Mouse (Mus musculus) intestine, embryonic 14.5 days (tissue): Measurements from ENCODE around the gene Tgds. TPM values are rescaled to one million over a fixed set of nuclear protein-coding genes. Genes with fewer than 3 reads are reported as not detected.

Experiments used
- ATAC-seq: fragments of 200-750 bp; cut with Nextera tagmentation; replicated peaks from 2 replicates; pipeline ENCODE4 v1.8.0; 2017; ENCODE audit warnings: low read depth, moderate number of reproducible peaks, moderate TSS enrichment, moderate library complexity; ENCODE audit not compliant: low FRiP score, low TSS enrichment
- DNase-seq: peaks from one replicate; pipeline ENCODE4 v3.0.0-alpha.2; 2018; ENCODE audit warnings: low spot score
- H3K27ac ChIP-seq: fragments of 300-500 bp; sonication (generic); 2 replicates; pipeline ENCODE4 v1.5.1; 2014; ENCODE audit warnings: low read depth, mild to moderate bottlenecking, control low read depth
- H3K27me3 ChIP-seq: fragments of 300-500 bp; sonication (generic); replicated peaks from 2 replicates; pipeline ENCODE4 v1.6.1; 2014; ENCODE audit warnings: low read length, control low read depth; ENCODE audit not compliant: control insufficient read depth, insufficient read depth
- H3K36me3 ChIP-seq: fragments of 300-500 bp; sonication (generic); 2 replicates; pipeline ENCODE4 v1.6.1; 2014; ENCODE audit warnings: low read length, control low read depth; ENCODE audit not compliant: control insufficient read depth, insufficient read depth
- H3K4me1 ChIP-seq: fragments of 300-500 bp; sonication (generic); replicated peaks from 2 replicates; pipeline ENCODE4 v1.6.1; 2014; ENCODE audit warnings: low read length, control low read depth, mixed read lengths; ENCODE audit not compliant: control insufficient read depth, insufficient read depth
- H3K4me2 ChIP-seq: fragments of 300-500 bp; sonication (generic); 2 replicates; pipeline ENCODE4 v1.6.1; 2014; ENCODE audit warnings: low read length
- H3K4me3 ChIP-seq: fragments of 300-500 bp; sonication (generic); 2 replicates; pipeline ENCODE4 v1.5.1; 2014; ENCODE audit warnings: low read depth, low read length, control low read depth, mixed read lengths
- H3K9ac ChIP-seq: fragments of 300-500 bp; sonication (generic); 2 replicates; pipeline ENCODE4 v1.6.1; 2014; ENCODE audit warnings: mild to moderate bottlenecking, low read length
- H3K9me3 ChIP-seq: fragments of 300-500 bp; sonication (generic); 2 replicates; pipeline ENCODE4 v1.6.1; 2016; ENCODE audit warnings: low read length, control low read depth; ENCODE audit not compliant: control insufficient read depth
- WGBS: fragments of 180-500 bp; shearing (Covaris S2); extraction: QIAGEN DNeasy Blood & Tissue Kit; methylation state at CpG from one replicate; pipeline ENCODE4 v1.1.7; 2014; 5-methylcytosine and 5-hydroxymethylcytosine counted together
- polyA plus RNA-seq: library from polyadenylated mRNA; unstranded; fragments of >200 nt; fragmentation: Nextera tagmentation; extraction: Ambion mirVana; gene quantifications from 2 replicates; pipeline ENCODE4 v1.2.1, GENCODE M21; 2014

Gene Tgds
- polyA plus RNA-seq, result 32.9 and 34.3 TPM in 2 replicates

DNA sequence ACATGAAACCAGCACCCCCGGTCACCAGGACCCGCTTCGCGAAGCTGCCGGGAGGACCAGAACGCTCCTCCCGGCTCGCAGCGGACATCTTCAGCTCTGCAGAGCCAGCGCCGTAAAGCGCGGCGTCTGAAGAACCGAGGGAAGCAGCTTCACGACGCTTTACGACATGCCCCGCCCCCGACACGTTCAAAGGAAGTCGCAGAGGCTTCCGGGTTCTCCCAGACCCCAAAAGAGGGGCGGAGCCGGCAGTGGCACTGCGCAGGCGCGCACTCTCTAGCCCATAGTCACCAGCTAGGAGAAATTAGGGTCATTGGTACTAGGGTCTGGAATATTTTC lies at the start of gene Tgds:
Gene Tgds, minus strand, starts transcription at position 114 of the 336 bp plus-strand sequence.
- Histone ChIP-seq H3K4me2 (peak within 1 kb of the TSS; percentile 79), H3K27me3 (no peaks in the 10 kb centered on the region), H3K4me3 (peak within 1 kb of the TSS; percentile 68), H3K4me1 (peaks cover 12% of the 10 kb centered on the region), H3K9ac (peak within 1 kb of the TSS; percentile 73), H3K9me3 (no peaks in the 10 kb centered on the region), H3K36me3 (peaks cover 18% of the 10 kb centered on the region), H3K27ac (no peak within 1 kb of the TSS; the same call in 1 of the 2 replicates)
- under 1% methylated on average over 28 of the region's 28 CpGs for WGBS
- peak; percentile 97 for DNase-seq
- peak; percentile 74 for ATAC-seq

DNA sequence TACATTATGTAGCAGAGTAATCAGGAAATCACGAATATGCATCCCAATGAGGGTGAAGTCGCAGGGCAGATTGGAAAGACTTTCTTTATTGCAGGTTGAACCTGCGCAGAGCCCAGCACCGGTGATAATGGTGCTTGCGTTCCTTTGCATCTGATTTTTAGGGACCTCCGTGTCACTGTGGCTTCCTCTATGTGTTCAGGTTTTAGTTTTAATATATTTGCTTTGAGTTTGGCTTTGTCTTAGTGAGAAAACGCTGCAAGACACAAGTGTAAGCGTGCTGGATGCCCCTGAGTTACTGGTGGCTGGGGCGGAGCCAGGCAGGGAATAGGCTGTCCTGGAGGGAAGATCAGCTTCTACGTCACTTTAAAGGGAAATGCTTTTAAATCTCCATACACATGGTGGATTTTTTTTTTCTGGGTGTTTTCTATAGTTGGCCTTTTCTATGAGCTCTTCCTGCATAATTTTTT lies 48.2 kb upstream of the Tgds start:
- DNase-seq, result peak; percentile 65
- Histone ChIP-seq H3K4me2 (peak overlapping the region; percentile 91), H3K27ac (peak overlapping the region; percentile 74), H3K4me3 (peak overlapping the region; percentile 50), H3K4me1 (no peaks in the 10 kb centered on the region), H3K36me3 (no peaks in the 10 kb centered on the region), H3K9me3 (no peaks in the 10 kb centered on the region), H3K9ac (peak overlapping the region; percentile 61), H3K27me3 (no peaks in the 10 kb centered on the region)
- ATAC-seq, result peak; percentile 79
- 4% methylated on average over 10 of the region's 10 CpGs for WGBS

DNA sequence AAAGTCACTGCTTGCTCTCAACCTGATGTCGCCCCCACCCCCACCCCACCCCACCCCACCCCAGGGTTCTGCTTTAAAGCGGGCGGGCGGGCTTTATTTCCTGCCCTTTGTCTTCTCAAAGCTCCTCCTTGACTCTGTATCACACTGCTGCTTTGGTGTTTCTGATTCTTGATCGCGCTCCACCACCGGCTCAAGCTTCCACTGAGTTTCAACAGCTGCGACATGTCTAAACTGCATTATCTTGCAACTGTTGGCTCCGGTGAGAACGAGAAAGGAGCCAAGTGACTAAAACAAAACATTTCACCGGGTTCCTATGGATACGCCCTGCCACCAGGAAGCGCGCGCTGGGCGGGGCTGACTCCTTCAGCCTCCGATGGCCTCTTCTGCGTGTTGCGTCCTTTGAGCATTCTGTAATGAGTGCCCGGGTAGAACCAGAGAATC lies 47.6 kb upstream of the Tgds start:
- Histone ChIP-seq H3K27me3 (no peaks in the 10 kb centered on the region), H3K4me1 (no peaks in the 10 kb centered on the region), H3K4me2 (peak overlapping the region; percentile 91), H3K36me3 (no peaks in the 10 kb centered on the region), H3K9me3 (no peaks in the 10 kb centered on the region), H3K4me3 (peak overlapping the region; percentile 50), H3K9ac (peak overlapping the region; percentile 61), H3K27ac (peak overlapping the region; percentile 74)
- peak; percentile 85 for DNase-seq
- peak; percentile 83 for ATAC-seq
- WGBS, result 0% methylated on average over 20 of the region's 20 CpGs

DNA sequence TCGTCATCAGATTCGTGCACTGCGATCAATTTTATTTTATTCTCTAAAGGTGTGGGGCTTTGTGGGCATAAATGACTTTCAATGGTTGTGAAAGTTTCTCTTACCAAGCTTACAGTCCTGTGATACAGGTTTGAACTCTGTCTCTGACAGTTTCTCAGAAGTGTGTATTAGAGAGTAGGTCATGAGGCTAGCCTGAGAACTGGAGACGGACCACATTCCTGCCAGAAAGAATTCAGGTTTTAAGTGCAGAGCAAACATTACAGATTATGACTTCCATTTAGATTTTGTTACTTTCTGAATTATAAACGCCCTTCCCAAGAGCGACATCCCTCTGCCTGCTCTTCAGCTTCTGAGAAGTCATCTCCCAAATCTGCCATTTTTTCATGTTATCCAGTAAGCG lies 47.1 kb upstream of the Tgds start:
- peak overlapping the region; percentile 61 for H3K9ac ChIP-seq
- peak overlapping the region; percentile 91 for H3K4me2 ChIP-seq
- no peaks in the 10 kb centered on the region for H3K9me3 ChIP-seq
- 32% methylated on average over 7 of the region's 7 CpGs for WGBS
- H3K36me3 ChIP-seq, result no peaks in the 10 kb centered on the region
- H3K27me3 ChIP-seq, result no peaks in the 10 kb centered on the region
- H3K27ac ChIP-seq, result peak overlapping the region; percentile 74; the same call in 1 of the 2 replicates
- peak; percentile 53 for DNase-seq
- H3K4me1 ChIP-seq, result no peaks in the 10 kb centered on the region
- peak overlapping the region; percentile 50 for H3K4me3 ChIP-seq
- no peak for ATAC-seq

DNA sequence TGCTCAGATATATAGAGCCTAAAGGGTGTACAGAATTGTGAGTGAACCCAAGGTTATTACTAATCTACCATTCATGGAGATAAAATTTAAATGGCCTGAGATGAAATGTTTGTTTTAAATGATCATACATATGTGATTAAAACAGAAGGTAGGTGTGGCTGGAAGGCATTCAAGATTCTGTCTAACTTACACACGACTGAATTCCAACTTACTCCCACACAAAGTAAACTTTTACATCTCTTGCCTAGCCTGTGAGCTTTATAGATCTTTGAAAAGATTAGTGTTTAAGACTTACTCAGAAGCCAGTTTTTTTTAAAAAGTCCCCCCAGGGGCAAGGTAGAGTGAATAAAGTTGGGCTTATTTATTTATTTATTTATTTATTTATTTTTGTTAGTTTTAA lies 46.7 kb upstream of the Tgds start:
- Histone ChIP-seq H3K27me3 (no peaks in the 10 kb centered on the region), H3K4me3 (no peak overlapping the region), H3K9me3 (no peaks in the 10 kb centered on the region), H3K9ac (no peak overlapping the region), H3K36me3 (no peaks in the 10 kb centered on the region), H3K4me2 (no peak overlapping the region; the same call in 1 of the 2 replicates), H3K4me1 (no peaks in the 10 kb centered on the region), H3K27ac (no peak overlapping the region)
- ATAC-seq (no peak), DNase-seq (no peak)
- 22% methylated on average over 1 of the region's 1 CpGs for WGBS

DNA sequence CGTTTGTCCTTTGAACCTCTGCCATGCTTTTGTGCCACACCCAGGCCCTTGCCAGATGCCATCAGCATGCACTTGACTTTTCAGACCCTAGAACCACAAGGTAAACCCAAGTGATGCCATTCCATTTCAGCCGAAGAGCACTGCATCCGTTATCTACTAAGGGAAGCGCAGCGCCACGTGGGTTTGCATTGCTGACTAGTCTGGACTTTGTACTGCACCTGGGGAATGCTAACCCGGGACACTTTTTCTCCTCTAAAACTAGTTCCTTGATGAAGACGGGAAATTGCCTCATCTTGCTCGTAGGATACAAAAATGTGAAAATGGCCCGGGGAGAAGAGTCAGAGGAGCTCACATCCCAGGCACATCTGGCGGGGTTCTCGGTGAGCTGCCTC lies 43.1 kb upstream of the Tgds start:
- H3K27me3 ChIP-seq, result no peaks in the 10 kb centered on the region
- 80% methylated on average over 12 of the region's 12 CpGs for WGBS
- H3K36me3 ChIP-seq, result no peaks in the 10 kb centered on the region
- H3K4me3 ChIP-seq, result no peak overlapping the region
- no peaks in the 10 kb centered on the region for H3K9me3 ChIP-seq
- H3K4me1 ChIP-seq, result no peaks in the 10 kb centered on the region
- no peak for DNase-seq
- no peak overlapping the region for H3K27ac ChIP-seq
- ATAC-seq, result no peak
- H3K4me2 ChIP-seq, result no peak overlapping the region
- H3K9ac ChIP-seq, result no peak overlapping the region

DNA sequence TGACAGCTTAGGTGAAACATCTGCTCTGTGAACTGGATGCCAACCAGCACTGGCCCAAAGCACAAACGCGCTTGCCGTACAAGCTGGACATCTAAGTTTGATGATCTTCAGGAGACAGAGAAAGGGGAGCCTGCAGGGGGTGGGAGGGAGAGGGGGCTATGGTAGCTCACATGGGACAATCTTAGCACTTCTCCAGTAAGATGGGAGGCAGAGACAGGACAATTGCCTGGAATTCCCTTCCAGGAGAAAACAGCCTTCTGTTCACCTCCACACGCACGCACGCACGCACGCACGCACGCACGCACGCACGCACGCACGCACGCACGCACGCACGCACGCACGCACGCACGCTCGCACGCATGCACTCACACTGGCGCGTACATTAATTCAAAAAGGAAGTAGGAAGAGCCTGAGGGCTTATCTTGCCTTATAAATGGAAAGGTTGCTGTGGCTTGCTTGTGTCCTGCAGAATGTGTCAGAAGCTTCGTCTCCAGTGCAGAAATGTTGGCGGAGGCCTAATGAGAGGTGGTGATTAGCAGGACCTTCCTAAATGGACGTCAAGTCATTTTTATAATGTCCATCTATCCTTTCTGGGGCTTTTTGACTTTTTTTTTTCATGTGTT lies 42.6 kb upstream of the Tgds start:
- Histone ChIP-seq H3K4me2 (no peak overlapping the region), H3K4me3 (no peak overlapping the region), H3K27me3 (no peaks in the 10 kb centered on the region), H3K36me3 (0 out of 2 replicates have a peak, but pooled peaks cover 2% of the 10 kb centered on the region), H3K9me3 (no peaks in the 10 kb centered on the region), H3K27ac (no peak overlapping the region), H3K9ac (no peak overlapping the region), H3K4me1 (no peaks in the 10 kb centered on the region)
- ATAC-seq (no peak), DNase-seq (no peak)
- 82% methylated on average over 30 of the region's 30 CpGs for WGBS

DNA sequence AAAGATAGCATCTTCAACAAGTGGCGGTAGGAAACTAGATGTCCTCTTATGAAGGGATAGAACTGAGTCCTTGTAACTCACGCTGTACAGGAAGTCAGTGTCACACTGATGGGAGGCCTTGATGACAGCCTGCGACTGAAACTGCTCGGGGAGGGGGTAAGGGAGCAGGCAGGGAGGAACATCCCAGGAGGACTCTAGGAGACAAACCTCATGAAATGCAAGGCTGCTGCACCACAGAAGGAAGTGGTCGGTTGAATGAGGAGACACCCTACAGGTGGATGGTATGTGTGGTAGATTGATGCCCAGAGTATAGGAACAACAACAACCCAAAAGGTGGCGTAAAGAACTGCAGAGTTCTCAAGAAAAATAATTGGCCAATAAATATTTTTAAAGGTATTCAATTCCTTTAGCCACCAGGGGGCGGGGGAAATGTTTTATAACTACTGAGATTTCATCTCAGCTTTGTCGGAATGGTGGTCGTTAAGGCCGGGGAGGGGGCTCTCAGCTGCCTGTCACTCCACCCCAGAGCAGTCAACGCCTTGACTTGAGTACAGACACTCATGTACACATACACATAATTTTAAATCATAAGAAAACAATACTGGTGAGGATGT lies 41.1 kb upstream of the Tgds start:
- Histone ChIP-seq H3K4me1 (no peaks in the 10 kb centered on the region), H3K27ac (no peak overlapping the region), H3K36me3 (0 out of 2 replicates have a peak, but pooled peaks cover 3% of the 10 kb centered on the region), H3K27me3 (no peaks in the 10 kb centered on the region), H3K4me3 (no peak overlapping the region), H3K9me3 (no peaks in the 10 kb centered on the region), H3K9ac (no peak overlapping the region), H3K4me2 (no peak overlapping the region)
- no peak for DNase-seq
- no peak for ATAC-seq
- WGBS, result 79% methylated on average over 11 of the region's 11 CpGs
